Mouse (Mus musculus): Measurements from ENCODE around the gene Scube3.

GRCm38 (mm10) chr17:28141771-28142699 is at the start of gene Scube3:
- TF ChIP-seq CTCF (IDR thresholded peaks at IDR 0.05; ENCODE audit: borderline replicate concordance, extremely low read depth, insufficient read depth, insufficient read length) (no peak), POLR2A (IDR thresholded peaks at IDR 0.05; ENCODE audit: borderline replicate concordance, extremely low read depth, insufficient read depth, insufficient read length, poor library complexity, severe bottlenecking) (peak; percentile 55; the same call in 1 of the 2 replicates)
